Mouse (Mus musculus) embryonic fibroblast, embryonic 13.5 days (primary cell): Measurements from ENCODE around the gene Adgrb3. TPM values are rescaled to one million over a fixed set of nuclear protein-coding genes. Genes with fewer than 3 reads are reported as not detected.

Experiments
- H3K27ac ChIP-seq: 2 replicates; pipeline ENCODE4 v1.5.1; 2012; ENCODE audit warnings: low read length, control low read depth, inconsistent platforms; ENCODE audit not compliant: insufficient read depth
- H3K4me1 ChIP-seq: 2 replicates; pipeline ENCODE4 v1.6.1; 2011; ENCODE audit warnings: low read length; ENCODE audit not compliant: control insufficient read depth, insufficient read depth
- H3K4me3 ChIP-seq: 2 replicates; pipeline ENCODE4 v1.5.1; 2011; ENCODE audit warnings: mild to moderate bottlenecking, control low read depth, low read length; ENCODE audit not compliant: insufficient read depth
- CTCF ChIP-seq: IDR thresholded peaks from 2 replicates; pipeline ENCODE4 v1.5.1; 2011; ENCODE audit warnings: mild to moderate bottlenecking, control low read depth, low read length, moderate library complexity, borderline replicate concordance; ENCODE audit not compliant: insufficient read depth
- POLR2A ChIP-seq: IDR thresholded peaks from 2 replicates; pipeline ENCODE4 v1.6.1; 2011; ENCODE audit warnings: low read depth, mild to moderate bottlenecking, control low read depth, low read length, moderate library complexity
- polyA plus RNA-seq: library from polyadenylated mRNA; stranded (reverse); fragments of >200 nt; gene quantifications from 2 replicates; pipeline ENCODE4 v1.2.4, GENCODE M21; 2011; ENCODE audit warnings: low read depth; ENCODE audit not compliant: missing spikeins, insufficient read length

Adgrb3 gene
- polyA plus RNA-seq, 1 experiment = not detected

GRCm38 (mm10) chr1:25827436-25827835 lies 2.1 kb downstream of the Adgrb3 start:
- Histone ChIP-seq H3K27ac (no peak overlapping the region), H3K4me1 (peaks cover 2% of the 10 kb centered on the region; the same call in 1 of the 2 replicates), H3K4me3 (no peak overlapping the region)
- TF ChIP-seq POLR2A (no peak), CTCF (no peak)

GRCm38 (mm10) chr1:25826771-25827170 lies 2.7 kb downstream of the Adgrb3 start:
- no peak for TF ChIP-seq POLR2A
- TF ChIP-seq CTCF = no peak
- H3K27ac ChIP-seq = no peak overlapping the region

GRCm38 (mm10) chr1:25824626-25825025 lies 4.9 kb downstream of the Adgrb3 start:
- Histone ChIP-seq H3K4me3 (no peak overlapping the region), H3K4me1 (no peaks in the 10 kb centered on the region), H3K27ac (no peak overlapping the region)
- TF ChIP-seq CTCF (no peak), POLR2A (no peak)

More at GRCm38 (mm10) chr1:25826771-25827170, 2.7 kb downstream of the Adgrb3 start:
- Histone ChIP-seq H3K4me3 (no peak overlapping the region), H3K4me1 (peaks cover 2% of the 10 kb centered on the region; the same call in 1 of the 2 replicates)

- TF ChIP-seq CTCF (no peak), POLR2A (no peak)
- Histone ChIP-seq H3K4me3 (no peak overlapping the region), H3K27ac (no peak overlapping the region), H3K4me1 (no peaks in the 10 kb centered on the region)
These were observed 5.5 kb downstream of the Adgrb3 start for GRCm38 (mm10) chr1:25823961-25824360.

GRCm38 (mm10) chr1:25815491-25815890 lies 14.0 kb downstream of the Adgrb3 start:
- no peak overlapping the region for H3K4me3 ChIP-seq
- TF ChIP-seq POLR2A (no peak), CTCF (no peak)
- H3K4me1 ChIP-seq = no peaks in the 10 kb centered on the region
- no peak overlapping the region for H3K27ac ChIP-seq

- TF ChIP-seq POLR2A (no peak), CTCF (no peak)
- no peak overlapping the region for H3K4me3 ChIP-seq
- no peaks in the 10 kb centered on the region for H3K4me1 ChIP-seq
- H3K27ac ChIP-seq = no peak overlapping the region
These were observed 50.7 kb downstream of the Adgrb3 start for GRCm38 (mm10) chr1:25778784-25779183.

- Histone ChIP-seq H3K4me3 (no peak overlapping the region), H3K27ac (no peak overlapping the region), H3K4me1 (no peaks in the 10 kb centered on the region)
- no peak for TF ChIP-seq CTCF
- no peak for TF ChIP-seq POLR2A
These were observed 52.0 kb downstream of the Adgrb3 start for GRCm38 (mm10) chr1:25777459-25777858.

- Histone ChIP-seq H3K27ac (no peak overlapping the region), H3K4me3 (no peak overlapping the region), H3K4me1 (no peaks in the 10 kb centered on the region)
- TF ChIP-seq CTCF = no peak
- TF ChIP-seq POLR2A = no peak
These were observed 53.9 kb downstream of the Adgrb3 start for GRCm38 (mm10) chr1:25775440-25776130.

- Histone ChIP-seq H3K27ac (no peak overlapping the region), H3K4me1 (no peaks in the 10 kb centered on the region), H3K4me3 (no peak overlapping the region)
- TF ChIP-seq POLR2A (no peak), CTCF (no peak)
These were observed 60.5 kb downstream of the Adgrb3 start for GRCm38 (mm10) chr1:25768958-25769357.

GRCm38 (mm10) chr1:25755265-25755664 lies 74.2 kb downstream of the Adgrb3 start:
- Histone ChIP-seq H3K4me1 (no peaks in the 10 kb centered on the region; the same call in 1 of the 2 replicates), H3K4me3 (no peak overlapping the region), H3K27ac (no peak overlapping the region)
- no peak for TF ChIP-seq CTCF
- TF ChIP-seq POLR2A = no peak
